Mouse (Mus musculus) testis, postnatal 14 days (tissue): Measurements from ENCODE around the gene Cct4.

ENCODE experiments used
- DNase-seq: peaks from one replicate; pipeline ENCODE4 v3.0.0; 2021; ENCODE audit warnings: low spot score

Cct4 gene

GRCm38 (mm10) chr11:23047252-23047651, 56.9 kb downstream of the Cct4 start:
- no peak for DNase-seq

- no peak for DNase-seq
Observed at GRCm38 (mm10) chr11:23047663-23048582, 57.6 kb downstream of the Cct4 start.

GRCm38 (mm10) chr11:23049642-23050041, 59.3 kb downstream of the Cct4 start:
- DNase-seq: no peak

- no peak for DNase-seq
Observed at GRCm38 (mm10) chr11:23052353-23052752, 62.0 kb downstream of the Cct4 start.
